18 mouse cellular contexts compared by ENCODE assay signal in the genomic region with DNA sequence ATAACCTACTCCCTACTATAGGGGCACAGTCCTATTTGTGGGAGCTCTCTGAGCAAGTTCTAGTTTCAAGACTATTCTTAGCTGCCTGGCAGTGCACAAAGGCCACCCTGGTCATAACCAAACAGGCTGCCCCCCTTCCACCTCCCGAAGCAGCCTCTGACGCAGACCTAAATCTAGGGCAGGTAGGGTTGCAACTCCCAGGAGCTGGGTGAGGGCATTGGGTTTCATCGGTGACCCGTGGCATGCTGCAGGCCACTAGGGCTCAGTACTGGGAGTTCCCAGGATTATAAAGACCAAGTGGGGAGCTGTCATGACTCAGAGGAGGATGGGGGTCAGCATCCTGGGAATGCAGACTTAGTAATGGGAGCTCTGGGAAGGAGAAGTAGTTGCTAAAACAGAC.
DNase-seq lines count a peak whose midpoint lies in the region; ATAC-seq and TF ChIP-seq lines count a peak whose summit lies in the region.
"Had no signal": no experiment of that assay in that cellular context is flagged by ENCODE, and none has a peak within 500 bp of the region (broad histone marks: within the 10 kb centered on the region; RNA-seq: fewer than 3 reads in every experiment).

No protein-coding gene starts in this region.

- H3K9ac ChIP-seq in kidney, postnatal 0 days (ENCODE audit: low read depth, low read length) = no peak overlapping the region
- no peak overlapping the region for H3K9ac ChIP-seq in heart, embryonic 16.5 days (ENCODE audit: low read length)
- H3K9ac ChIP-seq: hindbrain, embryonic 15.5 days; limb, embryonic 12.5 days; liver, embryonic 14.5 days had no signal

- ATAC-seq in kidney, postnatal 0 days (replicated peaks; ENCODE audit: low FRiP score, low read depth) = peak; percentile 78
- ATAC-seq in heart, embryonic 16.5 days (replicated peaks; ENCODE audit: extremely low read depth, insufficient read depth, low FRiP score) = no peak
- ATAC-seq in inflammation-experienced regulatory T-cells, adult 6 months = no peak

- no peaks in the 10 kb centered on the region for H3K9me3 ChIP-seq in kidney, postnatal 0 days (replicated peaks; ENCODE audit: low read length)
- H3K9me3 ChIP-seq in heart, embryonic 16.5 days (replicated peaks; ENCODE audit: control insufficient read depth, low read length) = no peaks in the 10 kb centered on the region
- H3K9me3 ChIP-seq in midbrain, embryonic 10.5 days (replicated peaks) = no peaks in the 10 kb centered on the region
- H3K9me3 ChIP-seq: hindbrain, embryonic 15.5 days; limb, embryonic 12.5 days had no signal

- no peak overlapping the region for H3K4me3 ChIP-seq in kidney, postnatal 0 days (replicated peaks; ENCODE audit: low read depth, low read length)
- no peak overlapping the region for H3K4me3 ChIP-seq in heart, embryonic 16.5 days (ENCODE audit: low read length)
- no peak overlapping the region for H3K4me3 ChIP-seq in midbrain, embryonic 10.5 days
- H3K4me3 ChIP-seq: hindbrain, embryonic 15.5 days; left cerebral cortex, adult 2 months; limb, embryonic 12.5 days had no signal

- H3K4me1 ChIP-seq in kidney, postnatal 0 days (replicated peaks; ENCODE audit: insufficient read depth, low read length) = no peaks in the 10 kb centered on the region
- peaks cover 5% of the 10 kb centered on the region for H3K4me1 ChIP-seq in heart, embryonic 16.5 days (ENCODE audit: control insufficient read depth, insufficient read depth, low read length)
- H3K4me1 ChIP-seq in midbrain, embryonic 10.5 days = peaks cover 47% of the 10 kb centered on the region

- no peaks in the 10 kb centered on the region for H3K36me3 ChIP-seq in kidney, postnatal 0 days (ENCODE audit: insufficient read depth, low read length)
- H3K36me3 ChIP-seq in heart, embryonic 16.5 days (ENCODE audit: control insufficient read depth, insufficient read depth) = no peaks in the 10 kb centered on the region
- H3K36me3 ChIP-seq in midbrain, embryonic 10.5 days = no peaks in the 10 kb centered on the region
- H3K36me3 ChIP-seq: hindbrain, embryonic 15.5 days; limb, embryonic 12.5 days had no signal

- H3K27ac ChIP-seq in kidney, postnatal 0 days = no peak overlapping the region
- 0 out of 2 replicates have a peak overlapping the region, but pooled peaks have one; percentile 16 for H3K27ac ChIP-seq in heart, embryonic 16.5 days (ENCODE audit: low read length)
- H3K27ac ChIP-seq in midbrain, embryonic 10.5 days (replicated peaks) = no peak overlapping the region; the same call in 1 of the 2 replicates
- H3K27ac ChIP-seq: hindbrain, embryonic 15.5 days; left cerebral cortex, adult 2 months; limb, embryonic 12.5 days; liver, embryonic 14.5 days had no signal

- intact Hi-C loops in heart, postnatal 14 days (cut with DNase I) = no loop called here

- WGBS in kidney, postnatal 0 days = 31% methylated on average over 4 of the region's 4 CpGs
- 52% methylated on average over 4 of the region's 4 CpGs for WGBS in heart, embryonic 16.5 days
- WGBS in midbrain, embryonic 10.5 days = 74% methylated on average over 4 of the region's 4 CpGs

- no peaks in the 10 kb centered on the region for H3K27me3 ChIP-seq in kidney, postnatal 0 days (ENCODE audit: insufficient read depth, low read length)
- no peaks in the 10 kb centered on the region for H3K27me3 ChIP-seq in heart, embryonic 16.5 days (ENCODE audit: control insufficient read depth, insufficient read depth, low read length)
- no peaks in the 10 kb centered on the region for H3K27me3 ChIP-seq in midbrain, embryonic 10.5 days (ENCODE audit: low read depth, poor library complexity, severe bottlenecking)
- H3K27me3 ChIP-seq: hindbrain, embryonic 15.5 days had no signal

- DNase-seq in heart, adult 11 months = peak; percentile 95
- DNase-seq in heart, postnatal 14 days = no peak
- peak; percentile 69 for DNase-seq in kidney, postnatal 0 days (ENCODE audit: low spot score)
- DNase-seq in kidney, postnatal 14 days = no peak
- no peak for DNase-seq in ovary, postnatal 36 days (ENCODE audit: low spot score)
- DNase-seq in midbrain, embryonic 10.5 days (ENCODE audit: low spot score) = no peak
- DNase-seq: adrenal gland, postnatal 10 days; cerebellum, postnatal 36 days; kidney, adult 2 months; midbrain, embryonic 14.5 days; right cerebral cortex, adult 18-20 months; thymus, adult 18-20 months had no signal

- H3K4me2 ChIP-seq in kidney, postnatal 0 days (ENCODE audit: low read length) = no peak overlapping the region
- no peak overlapping the region for H3K4me2 ChIP-seq in heart, embryonic 16.5 days (ENCODE audit: low read depth, low read length)
- H3K4me2 ChIP-seq: hindbrain, embryonic 15.5 days; limb, embryonic 12.5 days had no signal

- no peak for TF ChIP-seq CTCF in kidney, postnatal 0 days (IDR thresholded peaks at IDR 0.05; ENCODE audit: low read depth)

Comparison
In these comparisons a context has a peak if more than half of its experiments do, and no peak if none do; other contexts are left out.
1. DNase-seq: peak in heart, adult 11 months (single experiment) and kidney, postnatal 0 days (single experiment); none in heart, postnatal 14 days (0 of 2), kidney, postnatal 14 days (single experiment), ovary, postnatal 36 days (single experiment) and midbrain, embryonic 10.5 days (single experiment).